Mouse (Mus musculus) embryonic facial prominence, embryonic 15.5 days (tissue): ENCODE data around the gene Sh2b3. TPM values are rescaled to one million over a fixed set of nuclear protein-coding genes. Genes with fewer than 3 reads are reported as not detected.

Source experiments
- ATAC-seq: fragments of 200-750 bp; cut with Nextera tagmentation; 2 replicates; pipeline ENCODE4 v1.8.0; 2017; ENCODE audit warnings: low read depth, moderate TSS enrichment; ENCODE audit not compliant: insufficient number of reproducible peaks, low FRiP score, low TSS enrichment
- H3K27ac ChIP-seq: fragments of 300-500 bp; sonication (generic); replicated peaks from 2 replicates; pipeline ENCODE4 v1.5.1; 2015; ENCODE audit warnings: mild to moderate bottlenecking, inconsistent platforms
- H3K27me3 ChIP-seq: fragments of 300-500 bp; sonication (generic); 2 replicates; pipeline ENCODE4 v1.6.1; 2015; ENCODE audit warnings: inconsistent platforms
- H3K36me3 ChIP-seq: fragments of 300-500 bp; sonication (generic); 2 replicates; pipeline ENCODE4 v1.6.1; 2015; ENCODE audit warnings: mild to moderate bottlenecking, inconsistent platforms
- H3K4me1 ChIP-seq: fragments of 300-500 bp; sonication (generic); 2 replicates; pipeline ENCODE4 v1.6.1; 2015; ENCODE audit warnings: inconsistent platforms
- H3K4me2 ChIP-seq: fragments of 300-500 bp; sonication (generic); replicated peaks from 2 replicates; pipeline ENCODE4 v1.6.1; 2015; ENCODE audit warnings: mild to moderate bottlenecking, inconsistent platforms
- H3K4me3 ChIP-seq: fragments of 300-500 bp; sonication (generic); replicated peaks from 2 replicates; pipeline ENCODE4 v1.5.1; 2015; ENCODE audit warnings: mild to moderate bottlenecking, inconsistent platforms
- H3K9ac ChIP-seq: fragments of 300-500 bp; sonication (generic); 2 replicates; pipeline ENCODE4 v1.6.1; 2015; ENCODE audit warnings: inconsistent platforms
- H3K9me3 ChIP-seq: fragments of 300-500 bp; sonication (generic); replicated peaks from 2 replicates; pipeline ENCODE4 v1.6.1; 2016; ENCODE audit warnings: inconsistent platforms
- WGBS: fragments of 180-500 bp; shearing (Covaris S2); methylation state at CpG from one replicate; pipeline ENCODE4 v1.1.7; 2015; 5-methylcytosine and 5-hydroxymethylcytosine counted together
- polyA plus RNA-seq: library from polyadenylated mRNA; unstranded; fragments of >200 nt; fragmentation: Nextera tagmentation; extraction: Ambion mirVana; gene quantifications from 2 replicates; pipeline ENCODE4 v1.2.1, GENCODE M21; 2015

Gene Sh2b3
- polyA plus RNA-seq, 1 experiment from 2014 or later: 18.7 TPM

- ATAC-seq: no peak
- H3K4me3 ChIP-seq: no peak overlapping the region
- 90% methylated on average over 7 of the region's 7 CpGs for WGBS
- H3K27me3 ChIP-seq: no peaks in the 10 kb centered on the region
- H3K27ac ChIP-seq: peak overlapping the region; percentile 60; the same call in 1 of the 2 replicates
- H3K9ac ChIP-seq: no peak overlapping the region; the same call in 1 of the 2 replicates
- H3K4me1 ChIP-seq: peaks cover 7% of the 10 kb centered on the region; the same call in 1 of the 2 replicates
- H3K4me2 ChIP-seq: no peak overlapping the region
- H3K36me3 ChIP-seq: peaks cover 79% of the 10 kb centered on the region
- H3K9me3 ChIP-seq: no peaks in the 10 kb centered on the region
These were observed 24.8 kb downstream of the Sh2b3 start for GRCm38 (mm10) chr5:121812526-121813243.

DNA sequence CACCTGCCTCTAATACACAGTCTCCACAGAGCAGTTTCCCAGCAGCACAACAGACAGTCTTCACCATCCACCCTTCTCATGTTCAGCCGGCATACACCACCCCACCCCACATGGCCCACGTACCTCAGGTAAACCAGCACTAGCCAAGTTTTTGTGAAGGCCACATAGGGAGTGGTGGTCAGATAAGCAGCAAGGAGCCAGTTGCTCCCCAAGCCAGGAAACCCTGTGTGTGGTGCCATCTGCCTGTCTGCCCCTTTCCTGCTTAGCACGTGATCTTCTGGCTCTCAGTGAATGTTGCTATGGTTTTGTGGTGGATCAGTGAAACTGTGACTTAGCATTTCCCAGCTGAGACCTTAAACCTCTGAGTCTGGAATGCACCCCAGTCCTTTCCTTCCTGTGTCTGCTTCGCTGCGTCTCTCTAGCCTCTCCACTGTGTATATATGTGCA is 25.9 kb downstream of the Sh2b3 start:
- Histone ChIP-seq H3K9ac (no peak overlapping the region), H3K4me3 (no peak overlapping the region), H3K4me2 (no peak overlapping the region), H3K27me3 (no peaks in the 10 kb centered on the region), H3K9me3 (no peaks in the 10 kb centered on the region), H3K27ac (peak overlapping the region; percentile 60), H3K4me1 (peaks cover 7% of the 10 kb centered on the region; the same call in 1 of the 2 replicates), H3K36me3 (peaks cover 67% of the 10 kb centered on the region)
- WGBS: 79% methylated on average over 5 of the region's 5 CpGs
- no peak for ATAC-seq

DNA sequence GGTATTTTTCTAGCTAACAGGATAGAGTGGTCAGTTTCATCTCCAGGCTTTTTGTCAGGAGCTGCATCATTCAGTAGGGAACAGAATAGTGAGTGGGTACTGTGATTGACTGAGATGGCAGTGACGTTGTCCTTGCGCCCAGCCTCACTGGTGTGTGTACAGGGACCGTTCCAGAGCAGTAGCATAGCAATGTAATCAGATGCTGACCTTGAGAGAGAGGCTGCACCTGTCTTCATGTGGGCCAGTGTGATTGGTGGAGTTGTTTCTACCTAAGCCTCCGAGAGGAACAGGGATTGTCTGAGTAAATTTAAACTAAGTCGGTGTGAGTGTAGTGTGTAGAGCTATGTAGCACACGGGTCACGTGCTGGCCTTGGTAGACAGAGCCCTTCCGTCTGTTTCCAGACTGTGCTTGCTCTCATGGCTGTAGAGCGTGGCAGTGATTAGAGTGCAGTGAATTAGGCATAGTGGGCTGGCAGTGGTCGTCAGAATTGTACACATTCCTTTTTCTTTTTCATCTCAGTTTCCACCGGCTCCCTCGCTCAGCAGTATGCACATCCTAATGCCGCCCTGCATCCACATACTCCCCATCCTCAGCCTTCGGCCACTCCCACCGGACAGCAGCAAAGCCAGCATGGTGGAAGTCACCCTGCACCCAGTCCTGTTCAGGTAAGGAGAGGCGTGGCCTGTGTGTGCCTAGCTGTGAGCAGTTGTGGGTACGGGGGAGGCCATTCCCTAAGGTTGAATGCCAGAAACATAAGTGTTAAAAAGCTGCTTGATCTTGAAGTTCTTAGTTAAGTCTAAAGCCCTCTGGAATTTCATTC is 26.9 kb downstream of the Sh2b3 start:
- ATAC-seq: no peak
- no peaks in the 10 kb centered on the region for H3K9me3 ChIP-seq
- H3K4me2 ChIP-seq: no peak overlapping the region
- H3K27ac ChIP-seq: no peak overlapping the region
- H3K4me3 ChIP-seq: no peak overlapping the region
- 76% methylated on average over 17 of the region's 17 CpGs for WGBS
- H3K27me3 ChIP-seq: no peaks in the 10 kb centered on the region
- H3K9ac ChIP-seq: no peak overlapping the region
- peaks cover 7% of the 10 kb centered on the region; the same call in 1 of the 2 replicates for H3K4me1 ChIP-seq
- peaks cover 57% of the 10 kb centered on the region for H3K36me3 ChIP-seq

- Histone ChIP-seq H3K4me2 (no peak overlapping the region), H3K27ac (no peak overlapping the region), H3K9ac (no peak overlapping the region), H3K9me3 (no peaks in the 10 kb centered on the region), H3K27me3 (no peaks in the 10 kb centered on the region), H3K36me3 (peaks cover 49% of the 10 kb centered on the region), H3K4me1 (peaks cover 7% of the 10 kb centered on the region; the same call in 1 of the 2 replicates), H3K4me3 (no peak overlapping the region)
- 73% methylated on average over 5 of the region's 5 CpGs for WGBS
- ATAC-seq: 0 out of 2 replicates have a peak, but pooled peaks have one; percentile 6
These were observed 27.7 kb downstream of the Sh2b3 start for GRCm38 (mm10) chr5:121809667-121810224.

DNA sequence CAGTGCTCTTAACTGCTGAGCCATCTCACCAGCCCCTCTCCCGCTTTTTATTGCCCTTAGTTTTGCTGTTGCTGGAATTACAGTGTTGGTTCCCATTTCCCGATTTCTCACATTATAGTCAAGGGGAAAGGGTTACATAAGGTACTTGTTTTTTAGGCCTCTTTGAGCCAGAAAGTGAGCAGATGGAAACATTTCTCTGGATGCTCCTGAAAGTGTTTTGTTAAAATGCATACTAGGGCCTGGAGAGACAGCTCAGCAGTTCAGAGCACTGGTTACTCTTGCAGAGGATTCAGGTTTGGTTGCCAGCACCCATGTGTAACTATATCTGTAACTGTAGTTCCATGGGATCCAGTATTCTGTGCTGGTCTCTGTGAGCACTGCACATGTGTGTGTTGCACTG is 29.2 kb downstream of the Sh2b3 start:
- Histone ChIP-seq H3K27me3 (no peaks in the 10 kb centered on the region), H3K4me3 (no peak overlapping the region), H3K36me3 (peaks cover 49% of the 10 kb centered on the region), H3K4me1 (peaks cover 7% of the 10 kb centered on the region; the same call in 1 of the 2 replicates), H3K9ac (no peak overlapping the region), H3K9me3 (no peaks in the 10 kb centered on the region), H3K4me2 (no peak overlapping the region), H3K27ac (no peak overlapping the region)
- no peak for ATAC-seq
- 83% methylated on average over 2 of the region's 2 CpGs for WGBS

DNA sequence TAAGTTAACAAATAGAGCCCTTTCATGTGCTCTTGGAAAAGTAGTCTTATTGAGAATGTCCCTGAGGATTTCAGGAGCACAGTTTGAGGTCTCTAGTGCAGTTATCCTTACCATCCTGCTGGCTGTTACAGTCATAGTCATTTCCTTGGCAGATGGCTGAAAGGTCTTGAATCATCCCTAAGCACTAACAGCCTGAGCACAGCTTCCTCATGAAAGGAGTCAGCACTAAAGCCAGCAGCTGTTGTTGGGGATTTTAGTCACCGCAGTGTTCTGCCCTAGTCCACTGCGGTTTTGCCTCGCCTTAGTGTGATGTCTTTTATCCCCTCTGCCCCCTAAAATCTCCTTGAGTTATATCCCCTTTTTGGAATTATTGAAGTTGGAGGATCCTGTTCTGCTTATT is 30.3 kb downstream of the Sh2b3 start:
- 0 out of 2 replicates have a peak overlapping the region, but pooled peaks have one; percentile 5 for H3K27ac ChIP-seq
- WGBS: 74% methylated on average over 3 of the region's 3 CpGs

GRCm38 (mm10) chr5:121798447-121798846 is 39.0 kb downstream of the Sh2b3 start:
- H3K4me2 ChIP-seq: no peak overlapping the region
- H3K27me3 ChIP-seq: no peaks in the 10 kb centered on the region
- no peak overlapping the region for H3K9ac ChIP-seq
- ATAC-seq: no peak
- 91% methylated on average over 2 of the region's 2 CpGs for WGBS
- H3K27ac ChIP-seq: no peak overlapping the region
- no peaks in the 10 kb centered on the region for H3K9me3 ChIP-seq
- H3K4me3 ChIP-seq: no peak overlapping the region
- peaks cover 73% of the 10 kb centered on the region for H3K36me3 ChIP-seq
- no peaks in the 10 kb centered on the region for H3K4me1 ChIP-seq

More for the DNA sequence above, 30.3 kb downstream of the Sh2b3 start:
- H3K9ac ChIP-seq: no peak overlapping the region
- H3K4me1 ChIP-seq: peaks cover 7% of the 10 kb centered on the region; the same call in 1 of the 2 replicates
- no peak for ATAC-seq
- peaks cover 48% of the 10 kb centered on the region for H3K36me3 ChIP-seq
- no peak overlapping the region for H3K4me3 ChIP-seq
- no peak overlapping the region for H3K4me2 ChIP-seq
- H3K27me3 ChIP-seq: no peaks in the 10 kb centered on the region
- H3K9me3 ChIP-seq: no peaks in the 10 kb centered on the region

DNA sequence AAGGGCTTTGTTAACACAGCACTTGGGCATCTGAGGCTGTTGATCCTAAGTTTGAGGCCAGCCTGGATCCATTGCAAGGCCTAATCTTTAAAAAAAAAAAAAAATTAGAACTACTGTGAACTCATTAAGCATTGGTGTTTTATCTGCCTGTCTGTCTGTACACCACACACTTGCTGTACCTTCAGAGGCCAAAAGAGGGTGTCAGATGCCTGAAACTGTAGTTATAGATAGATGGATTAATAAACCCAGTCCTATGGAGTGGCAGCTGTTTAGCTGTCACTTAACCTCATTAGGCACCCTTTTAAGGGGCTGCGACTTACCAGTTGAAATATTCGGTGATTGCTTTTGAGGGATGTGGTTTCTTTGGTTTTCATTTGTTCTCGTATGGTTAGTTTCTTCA is 41.6 kb downstream of the Sh2b3 start:
- Histone ChIP-seq H3K9me3 (no peaks in the 10 kb centered on the region), H3K27me3 (no peaks in the 10 kb centered on the region), H3K4me3 (no peak overlapping the region), H3K9ac (no peak overlapping the region), H3K4me1 (no peaks in the 10 kb centered on the region), H3K27ac (no peak overlapping the region), H3K4me2 (no peak overlapping the region), H3K36me3 (peaks cover 64% of the 10 kb centered on the region)
- ATAC-seq: no peak
- 76% methylated on average over 3 of the region's 3 CpGs for WGBS

DNA sequence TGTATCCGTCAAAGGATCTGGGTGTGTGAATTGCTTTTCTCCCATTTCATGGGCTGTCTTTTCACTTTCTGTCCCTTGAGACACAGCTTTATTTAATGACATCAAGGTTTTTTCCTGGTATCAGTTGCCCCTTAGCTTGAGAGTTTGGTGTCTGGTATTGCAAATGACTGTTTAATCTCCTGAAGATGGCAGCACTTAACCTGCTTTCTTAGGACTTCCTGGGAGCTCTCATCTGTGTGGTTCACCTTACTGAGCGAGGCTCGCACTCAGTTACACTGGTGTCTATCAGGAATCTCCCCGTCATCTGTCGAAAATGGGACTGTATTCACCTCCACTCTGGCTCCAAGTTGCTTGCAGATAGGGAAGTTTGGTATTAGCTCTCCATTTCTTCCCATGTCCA is 46.4 kb downstream of the Sh2b3 start:
- H3K36me3 ChIP-seq: peaks cover 56% of the 10 kb centered on the region
- 87% methylated on average over 5 of the region's 5 CpGs for WGBS
- no peak for ATAC-seq

GRCm38 (mm10) chr5:121783862-121784500 is 53.5 kb downstream of the Sh2b3 start:
- 69% methylated on average over 10 of the region's 10 CpGs for WGBS
- ATAC-seq: peak; percentile 15; the same call in 1 of the 2 replicates
- H3K36me3 ChIP-seq: peaks cover 66% of the 10 kb centered on the region

More for the DNA sequence above, 46.4 kb downstream of the Sh2b3 start:
- Histone ChIP-seq H3K9ac (no peak overlapping the region), H3K9me3 (no peaks in the 10 kb centered on the region), H3K27ac (no peak overlapping the region), H3K4me2 (no peak overlapping the region), H3K4me1 (no peaks in the 10 kb centered on the region), H3K27me3 (no peaks in the 10 kb centered on the region), H3K4me3 (no peak overlapping the region)

More at GRCm38 (mm10) chr5:121783862-121784500, 53.5 kb downstream of the Sh2b3 start:
- no peak overlapping the region for H3K9ac ChIP-seq
- H3K27me3 ChIP-seq: no peaks in the 10 kb centered on the region
- no peak overlapping the region for H3K4me2 ChIP-seq
- H3K9me3 ChIP-seq: no peaks in the 10 kb centered on the region
- no peak overlapping the region for H3K4me3 ChIP-seq
- no peaks in the 10 kb centered on the region for H3K4me1 ChIP-seq
- no peak overlapping the region for H3K27ac ChIP-seq
